Mouse (Mus musculus): ENCODE data around the gene Nostrin.

GRCm38 (mm10) chr2:69119718-69120117, 15.9 kb upstream of the Nostrin start:
- no peak for TF ChIP-seq POLR2A (IDR thresholded peaks at IDR 0.05; ENCODE audit: insufficient read depth, low read length)
- TF ChIP-seq CTCF (IDR thresholded peaks at IDR 0.05; ENCODE audit: low read depth, low read length) = no peak
